Mouse (Mus musculus): Measurements from ENCODE around the gene Rasgrp3. TPM values are rescaled to one million over a fixed set of nuclear protein-coding genes. Genes with fewer than 3 reads are reported as not detected.
A peak's percentile ranks its signal among the peaks of the same experiment; 100 is the strongest.

Rasgrp3 gene
- polyA plus RNA-seq, 1 experiment from 2014 or later: 2.9 TPM

DNA sequence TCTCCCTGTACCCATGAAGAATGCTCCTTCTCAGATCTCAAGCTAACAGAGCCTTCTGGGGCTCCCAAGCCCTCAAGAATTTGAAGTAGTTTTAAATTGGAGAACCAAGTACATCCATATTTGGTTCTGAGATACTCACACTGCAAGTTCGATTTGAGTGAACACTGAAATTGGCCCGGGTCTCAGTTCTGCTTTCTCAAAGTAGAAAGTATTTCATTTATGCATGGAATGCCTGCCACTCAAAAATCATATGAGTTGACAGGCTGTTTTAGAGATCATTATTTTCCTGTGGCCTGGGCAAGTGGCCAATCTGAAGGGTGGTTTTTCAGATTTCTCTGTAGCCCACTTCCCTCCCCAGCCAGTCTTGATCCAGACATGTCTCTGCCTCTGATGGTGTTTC, 36.7 kb downstream of the Rasgrp3 start:
- Histone ChIP-seq H3K27ac (no peak overlapping the region), H3K36me3 (no peaks in the 10 kb centered on the region), H3K27me3 (no peaks in the 10 kb centered on the region), H3K4me3 (replicated peaks) (no peak overlapping the region), H3K9me3 (replicated peaks) (no peaks in the 10 kb centered on the region), H3K4me1 (replicated peaks) (peaks cover 13% of the 10 kb centered on the region), H3K4me2 (no peak overlapping the region), H3K9ac (no peak overlapping the region)
- ATAC-seq (ENCODE audit: low read depth) (no peak), DNase-seq (no peak)
- WGBS (ENCODE audit: insufficient replicate concordance): 49% methylated on average over 2 of the region's 2 CpGs

DNA sequence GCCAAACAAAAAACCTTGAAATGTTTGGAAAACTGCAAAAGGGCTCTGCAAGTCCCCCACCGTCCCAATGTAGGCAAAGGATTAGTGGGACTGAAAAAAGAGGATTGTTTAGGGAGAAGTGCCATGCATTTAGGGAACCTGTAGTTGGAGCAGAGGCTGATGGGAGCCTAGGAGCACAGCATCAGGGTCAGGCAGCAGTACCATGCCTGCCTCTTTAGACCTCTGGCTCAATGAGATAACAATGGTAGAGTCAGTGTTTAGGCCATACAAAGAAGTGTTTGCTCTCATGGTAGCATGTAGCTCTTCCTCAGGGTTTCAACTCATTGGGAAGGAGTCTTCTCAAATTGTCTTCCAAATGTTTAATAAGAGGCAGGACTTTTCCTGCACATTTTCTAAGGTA, 40.3 kb downstream of the Rasgrp3 start:
- H3K4me2 ChIP-seq: no peak overlapping the region
- ATAC-seq (ENCODE audit: low read depth) (peak; percentile 67; the same call in 1 of the 2 replicates), DNase-seq (no peak)
- H3K4me1 ChIP-seq (replicated peaks): peaks cover 13% of the 10 kb centered on the region
- H3K27me3 ChIP-seq: no peaks in the 10 kb centered on the region
- H3K27ac ChIP-seq: no peak overlapping the region
- no peaks in the 10 kb centered on the region for H3K9me3 ChIP-seq (replicated peaks)
- H3K36me3 ChIP-seq: no peaks in the 10 kb centered on the region
- 61% methylated on average over 1 of the region's 1 CpGs for WGBS (ENCODE audit: insufficient replicate concordance)
- H3K9ac ChIP-seq: no peak overlapping the region
- no peak overlapping the region for H3K4me3 ChIP-seq (replicated peaks)

DNA sequence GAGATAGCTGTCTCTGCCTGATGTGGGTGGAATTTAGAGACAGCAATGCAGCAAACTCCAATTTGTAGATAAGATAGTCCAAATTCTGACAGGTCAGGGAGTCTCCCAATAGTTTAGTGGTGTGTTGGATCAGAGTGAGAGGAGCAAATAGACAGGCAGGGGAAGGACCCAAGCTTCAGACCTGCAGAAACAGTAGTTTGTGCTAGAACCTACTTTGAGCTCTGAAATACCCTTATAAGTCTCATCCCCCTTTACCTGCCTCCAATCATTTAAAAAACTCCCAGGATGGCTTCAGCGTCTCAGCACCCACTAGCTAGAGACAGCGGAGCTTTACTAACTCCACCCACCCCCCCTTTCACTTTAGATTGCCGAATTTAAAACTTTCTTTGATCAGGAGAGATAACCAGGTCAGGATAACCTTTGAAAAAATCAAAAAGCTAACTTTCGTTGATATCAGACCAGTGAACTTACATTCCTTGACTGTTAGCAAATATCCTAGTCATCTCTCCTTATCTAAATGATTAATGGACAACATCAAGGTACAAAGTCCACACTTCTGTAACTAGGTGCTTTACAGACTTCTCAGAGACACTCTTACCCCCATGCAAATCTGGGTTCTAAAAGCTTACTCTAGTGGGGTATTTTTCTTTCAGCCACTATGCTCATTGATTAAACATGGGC, 41.2 kb downstream of the Rasgrp3 start:
- H3K4me2 ChIP-seq: peak overlapping the region; percentile 24; the same call in 1 of the 2 replicates
- H3K9ac ChIP-seq: no peak overlapping the region
- no peak for ATAC-seq (ENCODE audit: low read depth)
- peaks cover 13% of the 10 kb centered on the region for H3K4me1 ChIP-seq (replicated peaks)
- no peak for DNase-seq
- H3K27ac ChIP-seq: no peak overlapping the region
- H3K9me3 ChIP-seq (replicated peaks): no peaks in the 10 kb centered on the region
- H3K36me3 ChIP-seq: no peaks in the 10 kb centered on the region
- WGBS (ENCODE audit: insufficient replicate concordance): 45% methylated on average over 4 of the region's 4 CpGs
- no peak overlapping the region for H3K4me3 ChIP-seq (replicated peaks)
- no peaks in the 10 kb centered on the region for H3K27me3 ChIP-seq

DNA sequence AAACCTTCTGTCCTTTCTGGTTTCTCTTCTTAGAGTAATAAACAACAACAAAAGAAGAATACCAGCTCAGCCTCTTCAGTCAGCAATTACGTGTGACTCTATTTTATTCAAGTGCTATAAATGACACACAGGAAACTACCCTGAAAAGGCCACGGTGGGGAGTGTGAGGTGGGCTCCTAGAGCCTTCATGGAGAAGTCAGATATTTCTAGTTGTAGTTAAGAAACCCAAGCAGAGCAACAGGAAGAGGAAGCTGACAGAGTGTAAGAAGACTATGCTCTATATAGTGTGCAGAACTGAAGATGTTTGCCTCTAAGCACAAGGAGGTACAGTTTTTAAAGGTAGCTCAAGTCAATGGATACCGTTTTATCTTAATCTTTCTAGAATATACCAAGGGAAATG, 42.0 kb downstream of the Rasgrp3 start:
- H3K27ac ChIP-seq: no peak overlapping the region
- WGBS (ENCODE audit: insufficient replicate concordance): 41% methylated on average over 3 of the region's 3 CpGs
- H3K4me1 ChIP-seq (replicated peaks): peaks cover 13% of the 10 kb centered on the region
- ATAC-seq (ENCODE audit: low read depth) (no peak), DNase-seq (no peak)
- H3K4me3 ChIP-seq (replicated peaks): no peak overlapping the region
- H3K36me3 ChIP-seq: no peaks in the 10 kb centered on the region
- no peaks in the 10 kb centered on the region for H3K9me3 ChIP-seq (replicated peaks)
- no peaks in the 10 kb centered on the region for H3K27me3 ChIP-seq
- H3K9ac ChIP-seq: no peak overlapping the region
- H3K4me2 ChIP-seq: no peak overlapping the region

DNA sequence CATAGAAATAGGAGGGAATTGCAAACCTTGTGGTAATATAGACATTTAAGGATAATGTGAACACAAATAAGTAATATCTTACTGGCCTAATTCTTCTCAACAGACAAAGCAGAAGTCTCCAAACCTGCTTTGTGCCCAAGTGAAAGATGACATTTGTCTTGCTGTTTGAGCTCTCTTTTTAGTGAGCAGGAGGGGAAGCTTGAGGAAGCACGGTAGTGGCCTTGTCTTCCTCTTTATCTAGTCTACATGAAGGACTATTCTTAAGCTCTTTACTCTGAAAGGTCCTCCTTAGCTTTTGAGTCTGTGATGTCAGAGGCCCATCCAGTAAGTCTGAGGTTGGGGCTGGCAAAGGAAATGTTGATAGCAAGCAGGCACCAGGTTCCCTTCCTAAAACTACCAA, 43.1 kb downstream of the Rasgrp3 start:
- Histone ChIP-seq H3K4me1 (replicated peaks) (peaks cover 13% of the 10 kb centered on the region), H3K4me2 (no peak overlapping the region), H3K9ac (no peak overlapping the region), H3K4me3 (replicated peaks) (no peak overlapping the region), H3K27me3 (no peaks in the 10 kb centered on the region), H3K27ac (no peak overlapping the region), H3K36me3 (no peaks in the 10 kb centered on the region), H3K9me3 (replicated peaks) (no peaks in the 10 kb centered on the region)
- ATAC-seq (ENCODE audit: low read depth) (no peak), DNase-seq (no peak)
- 11% methylated on average over 1 of the region's 1 CpGs for WGBS (ENCODE audit: insufficient replicate concordance)

DNA sequence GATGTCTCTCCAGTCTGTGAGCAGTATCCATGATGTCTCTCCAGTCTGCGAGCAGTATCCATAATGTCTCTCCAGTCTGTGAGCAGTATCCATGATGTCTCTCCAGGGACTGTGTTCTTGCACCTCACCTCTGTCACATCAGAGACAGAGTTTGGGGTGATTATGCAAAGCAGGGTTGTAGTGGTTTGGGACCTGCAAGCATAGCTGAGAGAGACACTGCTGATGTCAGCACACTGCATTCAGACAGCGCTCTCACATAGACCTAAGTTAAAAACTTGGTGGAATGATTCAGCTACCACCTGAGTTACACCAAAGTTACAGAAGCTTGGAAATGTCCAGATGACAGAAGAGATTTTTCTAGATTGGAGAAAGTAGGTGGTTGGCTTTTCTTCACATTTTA, 44.0 kb downstream of the Rasgrp3 start:
- ATAC-seq (ENCODE audit: low read depth): no peak
- peaks cover 13% of the 10 kb centered on the region for H3K4me1 ChIP-seq (replicated peaks)
- no peak overlapping the region for H3K4me3 ChIP-seq (replicated peaks)
- no peak overlapping the region for H3K9ac ChIP-seq
- H3K36me3 ChIP-seq: no peaks in the 10 kb centered on the region
- WGBS (ENCODE audit: insufficient replicate concordance): 75% methylated on average over 2 of the region's 2 CpGs
- H3K27ac ChIP-seq: no peak overlapping the region
- DNase-seq: no peak
- no peaks in the 10 kb centered on the region for H3K9me3 ChIP-seq (replicated peaks)
- H3K27me3 ChIP-seq: no peaks in the 10 kb centered on the region
- no peak overlapping the region for H3K4me2 ChIP-seq

DNA sequence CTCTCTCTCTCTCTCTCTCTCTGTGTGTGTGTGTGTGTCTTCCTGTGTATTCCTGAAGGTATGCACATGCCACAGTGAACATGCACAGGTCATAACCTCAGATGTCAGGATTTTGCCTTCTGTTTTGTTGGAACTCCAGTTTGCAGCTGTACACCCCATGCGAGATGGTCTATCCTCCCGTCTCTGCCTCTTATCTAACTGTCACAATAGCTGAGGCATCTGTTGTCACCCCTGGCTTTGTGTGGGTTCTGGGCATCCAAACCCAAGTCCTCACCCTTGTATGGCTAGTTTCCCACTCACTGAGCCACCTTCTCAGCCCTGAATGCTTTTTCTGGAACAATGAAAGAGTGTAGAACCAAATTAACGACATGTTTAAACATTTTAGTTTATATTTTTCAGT, 44.7 kb downstream of the Rasgrp3 start:
- DNase-seq: no peak
- Histone ChIP-seq H3K4me1 (replicated peaks) (peaks cover 13% of the 10 kb centered on the region), H3K9me3 (replicated peaks) (no peaks in the 10 kb centered on the region), H3K9ac (no peak overlapping the region), H3K4me2 (no peak overlapping the region), H3K36me3 (no peaks in the 10 kb centered on the region), H3K27ac (no peak overlapping the region), H3K27me3 (no peaks in the 10 kb centered on the region), H3K4me3 (replicated peaks) (no peak overlapping the region)
- WGBS (ENCODE audit: insufficient replicate concordance): 38% methylated on average over 3 of the region's 3 CpGs
- ATAC-seq (ENCODE audit: low read depth): no peak

DNA sequence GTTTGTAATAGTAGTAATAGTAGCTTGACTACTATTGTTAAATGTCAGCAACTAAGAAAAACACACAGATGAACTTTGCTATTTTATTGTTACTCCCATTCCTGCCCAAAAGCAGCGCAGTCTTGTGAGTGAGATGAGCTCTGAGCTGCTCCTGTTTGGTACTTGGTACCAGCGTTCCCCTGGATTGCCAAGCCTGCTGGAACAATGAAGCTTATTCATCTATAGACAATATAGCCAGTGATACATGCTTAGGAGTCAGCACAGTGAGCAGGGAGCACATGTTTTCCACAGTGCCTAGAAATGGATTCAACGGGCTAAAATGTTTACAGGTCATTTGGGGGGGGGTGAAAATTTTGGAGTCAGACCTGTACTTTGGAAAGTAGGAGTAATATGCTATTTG, 50.5 kb downstream of the Rasgrp3 start:
- no peak for ATAC-seq (ENCODE audit: low read depth)
- WGBS (ENCODE audit: insufficient replicate concordance): 74% methylated on average over 3 of the region's 3 CpGs

DNA sequence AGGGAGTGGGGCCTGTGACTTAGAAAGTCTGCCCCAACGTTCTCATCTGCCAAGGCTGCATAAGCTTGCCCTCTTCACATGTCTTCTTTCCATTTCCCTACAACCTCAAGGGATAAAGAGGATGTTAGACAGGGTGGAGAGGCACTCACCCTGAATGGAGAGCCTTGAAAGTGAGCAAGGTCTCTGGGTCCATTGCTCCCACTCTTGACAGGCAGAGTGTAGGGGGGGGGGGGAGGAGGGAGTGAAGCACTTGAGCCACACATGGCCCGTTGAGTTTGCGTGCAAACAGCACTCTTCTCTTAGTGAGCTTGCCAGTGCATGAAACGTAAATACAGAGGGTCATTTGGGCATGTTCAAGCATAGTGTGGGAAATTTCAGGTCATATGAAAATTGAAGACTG, 59.5 kb downstream of the Rasgrp3 start:
- no peaks in the 10 kb centered on the region for H3K27me3 ChIP-seq
- H3K4me2 ChIP-seq: no peak overlapping the region
- H3K9me3 ChIP-seq (replicated peaks): no peaks in the 10 kb centered on the region
- no peak overlapping the region for H3K9ac ChIP-seq
- 69% methylated on average over 4 of the region's 4 CpGs for WGBS (ENCODE audit: insufficient replicate concordance)
- ATAC-seq (ENCODE audit: low read depth): no peak
- H3K36me3 ChIP-seq: no peaks in the 10 kb centered on the region
- no peak for DNase-seq
- no peak overlapping the region for H3K27ac ChIP-seq
- no peaks in the 10 kb centered on the region for H3K4me1 ChIP-seq (replicated peaks)
- H3K4me3 ChIP-seq (replicated peaks): no peak overlapping the region

More for the DNA sequence above, 50.5 kb downstream of the Rasgrp3 start:
- Histone ChIP-seq H3K4me2 (no peak overlapping the region), H3K27me3 (no peaks in the 10 kb centered on the region), H3K9me3 (replicated peaks) (no peaks in the 10 kb centered on the region), H3K36me3 (no peaks in the 10 kb centered on the region), H3K9ac (no peak overlapping the region), H3K27ac (no peak overlapping the region), H3K4me1 (replicated peaks) (no peaks in the 10 kb centered on the region), H3K4me3 (replicated peaks) (no peak overlapping the region)
- DNase-seq: no peak

DNA sequence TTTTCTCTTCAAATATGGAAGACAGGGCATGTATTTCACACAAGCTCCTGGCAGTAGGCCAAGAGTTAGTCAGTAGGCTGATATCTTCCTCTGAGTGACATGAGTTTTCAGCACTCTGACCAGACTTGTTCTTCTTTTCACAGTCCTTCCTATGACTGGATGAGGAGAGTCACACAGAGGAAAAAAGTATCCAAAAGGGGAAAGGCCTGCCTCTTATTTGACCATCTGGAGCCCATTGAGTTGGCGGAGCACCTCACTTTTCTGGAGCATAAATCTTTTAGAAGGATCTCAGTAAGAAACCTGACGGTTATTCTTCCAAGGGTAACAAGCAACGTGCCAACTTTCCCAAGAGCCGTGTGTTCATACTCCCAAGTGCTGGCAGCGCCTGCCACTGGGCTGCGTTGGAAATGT, 62.5 kb downstream of the Rasgrp3 start:
- Histone ChIP-seq H3K27ac (no peak overlapping the region), H3K9me3 (replicated peaks) (no peaks in the 10 kb centered on the region), H3K27me3 (no peaks in the 10 kb centered on the region), H3K9ac (no peak overlapping the region), H3K4me2 (no peak overlapping the region), H3K4me1 (replicated peaks) (no peaks in the 10 kb centered on the region), H3K4me3 (replicated peaks) (no peak overlapping the region), H3K36me3 (no peaks in the 10 kb centered on the region)
- DNase-seq: no peak
- 86% methylated on average over 6 of the region's 6 CpGs for WGBS (ENCODE audit: insufficient replicate concordance)
- ATAC-seq (ENCODE audit: low read depth): no peak

DNA sequence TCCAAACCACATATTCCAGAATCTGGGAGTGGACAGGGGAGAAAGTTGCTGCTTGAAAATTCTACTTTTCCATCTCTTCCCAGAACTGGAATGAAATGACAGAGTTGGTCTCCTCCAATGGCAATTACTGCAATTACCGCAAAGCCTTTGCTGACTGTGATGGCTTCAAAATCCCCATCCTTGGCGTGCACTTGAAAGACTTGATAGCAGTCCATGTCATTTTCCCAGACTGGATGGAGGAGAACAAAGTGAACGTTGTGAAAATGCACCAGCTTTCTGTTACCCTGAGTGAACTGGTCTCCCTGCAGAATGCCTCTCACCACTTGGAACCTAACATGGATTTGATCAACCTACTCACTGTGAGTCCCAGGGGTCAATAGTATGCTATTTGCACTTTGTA, 67.3 kb downstream of the Rasgrp3 start:
- Histone ChIP-seq H3K27me3 (no peaks in the 10 kb centered on the region), H3K4me1 (replicated peaks) (no peaks in the 10 kb centered on the region), H3K9me3 (replicated peaks) (no peaks in the 10 kb centered on the region), H3K4me2 (no peak overlapping the region), H3K36me3 (no peaks in the 10 kb centered on the region), H3K27ac (no peak overlapping the region), H3K4me3 (replicated peaks) (no peak overlapping the region), H3K9ac (no peak overlapping the region)
- DNase-seq: no peak
- whole genome bisulfite sequencing (ENCODE audit: insufficient replicate concordance): 62% methylated on average over 3 of the region's 3 CpGs
- ATAC-seq (ENCODE audit: low read depth): no peak

DNA sequence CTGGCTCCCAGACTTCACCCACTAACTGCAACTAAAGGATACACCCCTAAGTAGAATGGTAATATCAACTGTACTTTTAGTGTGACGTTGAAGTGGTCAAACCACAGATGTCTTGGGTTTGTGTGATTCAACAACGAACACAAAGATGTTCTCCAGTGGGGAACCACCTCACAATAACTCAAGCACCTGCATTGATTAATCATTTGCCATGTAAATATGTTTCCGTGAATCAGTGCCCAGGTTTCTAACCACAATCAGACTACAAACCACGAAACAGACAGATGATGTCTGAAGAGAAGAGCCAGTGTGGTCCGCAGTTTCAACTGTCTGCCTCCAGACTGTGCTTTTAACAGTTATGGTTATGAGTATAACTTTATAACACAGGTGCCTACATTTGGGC, 69.4 kb downstream of the Rasgrp3 start:
- Histone ChIP-seq H3K36me3 (no peaks in the 10 kb centered on the region), H3K9ac (no peak overlapping the region), H3K27ac (no peak overlapping the region), H3K4me2 (no peak overlapping the region), H3K9me3 (replicated peaks) (no peaks in the 10 kb centered on the region), H3K27me3 (no peaks in the 10 kb centered on the region), H3K4me1 (replicated peaks) (no peaks in the 10 kb centered on the region), H3K4me3 (replicated peaks) (no peak overlapping the region)
- ATAC-seq (ENCODE audit: low read depth) (no peak), DNase-seq (no peak)
- WGBS (ENCODE audit: insufficient replicate concordance): 63% methylated on average over 5 of the region's 5 CpGs

Data from liver, embryonic 13.5 days (tissue).